Mouse (Mus musculus) embryo, embryonic 11.5 days (tissue): Measurements from ENCODE around the gene 2310057N15Rik.
"Not testable (repeated sequence)": the region's sequence is repeated elsewhere in the genome, so short reads cannot be mapped to it uniquely, and the experiment has no call there.

ENCODE experiments used
- DNase-seq: peaks from one replicate; pipeline ENCODE4 v3.0.0-alpha.2; 2012; ENCODE audit warnings: low read depth, low spot score

2310057N15Rik gene

DNA sequence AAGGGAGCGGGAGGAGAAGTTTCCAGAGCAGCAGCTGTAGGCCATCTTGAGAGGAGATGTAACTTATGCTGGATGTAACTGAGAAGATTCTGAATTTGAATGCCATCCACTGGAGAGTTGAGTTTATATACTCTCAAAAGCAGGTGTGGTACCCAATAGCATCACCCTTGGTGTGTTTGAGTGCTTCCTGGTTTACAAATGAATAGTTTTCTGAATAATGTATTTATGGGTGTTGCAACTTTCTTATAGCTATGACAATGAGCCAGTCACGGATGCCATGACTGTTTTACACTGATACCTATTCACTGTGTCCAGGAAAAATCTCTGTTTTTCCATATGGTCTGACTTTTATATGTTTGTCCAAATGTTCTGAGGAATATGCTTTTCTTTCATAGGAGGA lies at the start of gene 2310057N15Rik:
TSS of gene 2310057N15Rik (minus strand) at position 101 of the 400 bp plus-strand sequence.
- no peak for DNase-seq

DNA sequence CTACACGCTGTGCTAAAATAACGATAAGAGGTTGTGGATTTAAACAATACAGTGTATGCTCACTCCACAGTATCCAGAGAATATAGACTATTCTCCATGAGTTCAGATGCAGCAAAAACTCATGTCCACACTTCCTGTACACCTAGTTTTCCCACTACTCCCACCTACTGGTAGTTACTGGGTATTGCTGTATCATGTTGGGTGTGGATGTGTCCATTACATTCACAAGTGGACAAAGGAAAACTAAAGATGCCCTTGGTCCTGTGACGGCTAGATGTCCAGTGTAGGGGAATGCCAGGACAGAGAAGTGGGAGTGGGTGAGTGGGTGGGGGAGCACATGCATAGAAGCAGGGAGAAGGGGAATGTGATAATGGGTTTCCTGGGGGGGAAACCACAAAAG lies 49.7 kb upstream of the 2310057N15Rik start:
- peak; percentile 9 for DNase-seq

DNA sequence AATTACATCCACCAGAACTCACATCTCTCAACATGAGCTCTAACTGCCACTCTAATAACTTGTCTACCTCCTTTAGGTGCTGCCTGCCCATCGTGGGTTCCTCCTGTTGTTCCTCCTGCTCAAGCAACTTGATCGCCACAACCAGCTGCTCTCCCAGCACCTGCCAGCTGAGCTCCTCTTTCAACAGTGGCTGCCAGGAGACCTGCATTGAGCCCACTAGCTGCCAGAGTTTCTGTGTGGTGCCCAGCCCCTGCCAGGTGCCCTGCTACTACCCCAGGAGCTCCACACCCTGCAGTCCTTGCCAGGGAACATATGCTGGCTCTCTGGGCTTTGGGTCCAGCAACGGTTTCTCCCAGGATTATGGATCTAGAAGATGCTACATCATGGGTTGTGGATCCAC lies 46.1 kb upstream of the 2310057N15Rik start, which contains the start of gene Krtap15:
TSS of gene Krtap15 (plus strand) at position 150 of the 400 bp plus-strand sequence.
- no peak for DNase-seq

DNA sequence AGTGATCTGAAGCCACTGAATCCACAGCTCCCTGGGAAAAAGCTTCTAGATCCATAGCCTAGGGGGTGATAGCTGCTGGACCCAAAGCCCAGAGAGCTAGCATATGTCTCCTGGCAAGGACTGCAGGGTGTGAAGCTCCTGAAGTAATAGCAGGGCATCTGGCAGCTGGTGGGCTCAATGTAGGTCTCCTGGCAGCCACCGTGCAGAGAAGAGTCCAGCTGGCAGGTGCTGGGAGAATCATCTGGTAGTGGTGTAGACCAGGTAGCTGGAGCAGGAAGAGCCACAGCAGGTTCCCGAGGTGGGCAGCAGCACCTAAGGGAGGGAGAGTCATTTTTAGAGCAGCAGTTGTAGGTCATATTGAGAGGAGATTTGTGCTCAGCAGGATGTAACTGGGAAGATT lies 37.8 kb upstream of the 2310057N15Rik start, which contains the start of gene Gm20741:
TSS of gene Gm20741 (minus strand) at position 394 of the 400 bp plus-strand sequence.
- no peak for DNase-seq

- no peak for DNase-seq
Measured at GRCm38 (mm10) chr16:88786786-88787185, 12.8 kb upstream of the 2310057N15Rik start.

GRCm38 (mm10) chr16:88777596-88777995 lies 3.6 kb upstream of the 2310057N15Rik start, which contains the start of gene Gm5965:
TSS of gene Gm5965 (plus strand) at chr16:88777896.
- DNase-seq: no peak

DNA sequence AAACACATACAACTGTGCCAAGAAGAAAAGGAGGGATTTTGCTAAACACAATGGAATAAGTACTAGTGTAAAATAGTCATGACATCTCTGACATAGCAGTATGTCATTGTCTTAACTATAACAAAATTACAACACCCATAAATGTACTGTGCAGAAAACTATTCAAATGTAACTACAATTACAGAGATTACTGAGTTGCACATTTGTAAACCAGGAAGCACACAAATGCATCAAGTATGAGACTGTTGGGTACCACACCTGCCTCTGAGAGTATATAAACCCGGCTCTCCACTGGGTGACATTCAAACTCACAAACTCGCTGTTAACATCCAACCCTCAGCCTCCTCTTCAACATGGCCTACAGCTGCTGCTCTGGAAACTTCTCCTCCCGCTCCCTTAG lies 15.5 kb downstream of the 2310057N15Rik start, which contains the start of gene 2310034C09Rik:
TSS of gene 2310034C09Rik (plus strand) at position 301 of the 400 bp plus-strand sequence.
- not testable (repeated sequence) for DNase-seq

DNA sequence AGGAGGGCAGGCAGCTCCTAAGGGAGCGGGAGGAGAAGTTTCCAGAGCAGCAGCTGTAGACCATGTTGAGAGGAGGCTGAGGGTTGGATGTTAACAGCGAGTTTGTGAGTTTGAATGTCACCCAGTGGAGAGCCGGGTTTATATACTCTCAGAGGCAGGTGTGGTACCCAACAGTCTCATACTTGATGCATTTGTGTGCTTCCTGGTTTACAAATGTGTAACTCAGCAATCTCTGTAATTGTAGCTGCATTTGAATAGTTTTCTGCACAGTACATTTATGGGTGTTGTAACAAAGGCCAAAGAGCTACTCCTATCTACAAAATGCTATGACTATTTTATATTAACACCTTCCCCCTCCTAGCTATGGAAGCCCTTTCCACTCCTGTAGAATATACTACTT lies 22.5 kb downstream of the 2310057N15Rik start, which contains the start of gene Krtap13:
TSS of gene Krtap13 (minus strand) at position 101 of the 400 bp plus-strand sequence.
- not testable (repeated sequence) for DNase-seq

DNA sequence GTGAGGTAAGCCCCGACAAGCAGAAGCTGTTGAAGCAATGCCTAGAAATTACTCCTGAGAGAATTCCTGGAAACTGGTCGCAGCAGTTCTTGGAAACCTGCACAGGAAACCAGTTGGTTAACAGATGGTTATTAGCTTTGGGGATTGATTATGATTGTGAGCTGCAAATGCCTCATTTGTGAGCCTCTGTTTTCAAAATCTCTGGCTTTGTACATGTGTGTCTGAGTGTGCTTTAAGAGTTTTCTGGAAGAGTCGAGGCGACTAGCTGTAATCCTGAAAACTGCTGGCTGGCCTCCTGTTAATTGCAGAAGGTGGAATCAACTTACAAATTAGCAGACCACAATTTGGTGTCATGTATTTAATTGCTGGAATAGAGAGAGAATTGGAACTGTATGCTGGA lies 26.1 kb downstream of the 2310057N15Rik start:
- DNase-seq: no peak

DNA sequence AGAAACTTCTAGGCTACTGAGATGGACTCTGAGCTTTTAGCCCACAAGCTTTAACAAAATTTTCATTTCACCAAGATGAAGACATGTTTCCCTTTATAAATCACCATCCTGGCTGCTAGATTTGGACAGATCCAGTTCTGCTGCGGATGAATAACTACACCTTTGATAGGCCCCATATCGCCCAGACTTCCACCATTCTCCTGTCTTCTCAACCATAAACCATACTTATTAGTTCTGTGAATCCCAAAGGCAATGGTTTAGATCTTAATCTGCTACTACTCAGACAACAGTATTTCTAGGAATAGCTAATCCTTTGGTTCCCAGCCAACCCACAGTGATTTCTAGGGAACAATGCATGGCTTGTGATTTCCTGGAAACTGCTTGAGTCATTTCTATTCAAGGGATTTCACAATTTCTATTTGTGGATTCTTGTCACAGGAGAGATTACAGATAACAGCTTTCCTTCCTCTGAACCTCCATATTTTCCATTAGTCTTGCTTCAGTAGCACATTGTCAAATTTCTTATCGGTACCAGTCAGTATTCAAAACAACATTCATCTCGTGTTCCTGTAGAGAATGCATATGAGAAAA lies 29.2 kb downstream of the 2310057N15Rik start:
- DNase-seq: no peak

GRCm38 (mm10) chr16:88735391-88735790 lies 38.6 kb downstream of the 2310057N15Rik start:
- no peak for DNase-seq

DNA sequence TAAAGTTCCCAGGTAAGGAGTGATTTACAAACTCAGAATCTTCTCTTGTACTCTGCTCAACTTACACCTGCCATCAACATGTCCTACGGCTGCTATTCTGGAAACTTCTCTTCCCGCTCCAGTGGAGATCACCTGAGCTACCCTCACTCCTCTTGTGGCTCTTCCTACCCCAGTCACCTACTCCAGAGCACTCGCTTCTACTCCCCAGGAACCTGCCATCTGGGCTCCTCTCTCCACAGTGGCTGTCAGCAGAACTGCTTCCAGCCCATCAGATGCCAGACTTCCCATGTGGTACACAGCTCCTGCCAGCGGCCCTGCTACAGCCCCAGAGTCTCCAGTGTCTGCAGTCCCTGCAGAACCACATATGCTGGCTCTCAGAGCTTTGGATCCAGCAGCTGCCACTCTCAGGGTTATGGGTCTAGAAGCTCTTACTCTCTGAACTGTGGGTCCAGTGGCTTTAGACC lies 45.2 kb downstream of the 2310057N15Rik start, which contains the start of gene Krtap13-1:
TSS of gene Krtap13-1 (plus strand) at position 51 of the 464 bp plus-strand sequence.
- no peak for DNase-seq
